Mouse (Mus musculus): Measurements from ENCODE around the gene Resp18. TPM values are rescaled to one million over a fixed set of nuclear protein-coding genes. Genes with fewer than 3 reads are reported as not detected.

Resp18 gene
- not detected in 2 replicates for polyA plus RNA-seq (2012; rRNA removed)
- polyA plus RNA-seq (2014; fragmentation: Nextera tagmentation; extraction: Ambion mirVana), result not detected in 2 replicates

DNA sequence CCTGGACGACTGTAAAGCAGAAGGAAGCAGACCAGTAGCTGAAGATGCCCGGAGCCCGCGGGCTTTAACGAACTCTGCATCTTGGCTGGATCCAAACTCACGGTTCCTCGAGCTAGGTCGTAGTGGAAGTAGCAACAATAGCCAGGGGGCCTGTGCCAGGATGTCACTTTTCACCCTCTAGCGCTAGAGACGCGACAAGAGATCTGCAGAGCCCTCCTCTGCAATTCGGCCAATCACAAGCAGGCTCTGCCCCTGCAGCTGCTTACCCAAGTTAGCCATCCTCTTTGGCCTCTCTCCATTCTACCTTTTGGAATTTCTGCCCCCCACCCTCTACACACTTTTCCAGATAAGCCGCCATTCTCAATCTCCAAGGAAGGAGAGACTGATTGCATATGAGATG lies at the start of gene Resp18:
Resp18 (minus strand) TSS at position 188 of the 400 bp plus-strand sequence.
- Histone ChIP-seq H3K36me3 (replicated peaks; ENCODE audit: control insufficient read depth, insufficient read depth, low read depth) (no peaks in the 10 kb centered on the region), H3K9ac (replicated peaks) (no peak within 1 kb of the TSS), H3K27me3 (ENCODE audit: control insufficient read depth, insufficient read depth, low read length) (peaks cover 3% of the 10 kb centered on the region; the same call in 1 of the 2 replicates), H3K4me1 (replicated peaks; ENCODE audit: control insufficient read depth in 2 of 2, insufficient read depth in 2 of 2, low read length in 1 of 2) (no peaks in the 10 kb centered on the region), H3K27ac (no peak within 1 kb of the TSS), H3K4me2 (ENCODE audit: low read depth) (no peak within 1 kb of the TSS), H3K9me3 (ENCODE audit: control insufficient read depth, low read length) (no peaks in the 10 kb centered on the region), H3K4me3 (ENCODE audit: insufficient read depth in 1 of 2, low read depth in 2 of 2, low read length in 2 of 2) (no peak within 1 kb of the TSS)
- 5% methylated on average over 13 of the region's 13 CpGs for WGBS (ENCODE audit: insufficient replicate concordance)
- no peak for TF ChIP-seq CTCF (IDR thresholded peaks at IDR 0.05; ENCODE audit: low read depth)
- TF ChIP-seq EP300 (IDR thresholded peaks at IDR 0.05; ENCODE audit: low read depth), result no peak
- ATAC-seq (ENCODE audit: insufficient read depth), result no peak
- no peak for DNase-seq (ENCODE audit: low read depth in 3 of 3, low spot score in 3 of 3)

DNA sequence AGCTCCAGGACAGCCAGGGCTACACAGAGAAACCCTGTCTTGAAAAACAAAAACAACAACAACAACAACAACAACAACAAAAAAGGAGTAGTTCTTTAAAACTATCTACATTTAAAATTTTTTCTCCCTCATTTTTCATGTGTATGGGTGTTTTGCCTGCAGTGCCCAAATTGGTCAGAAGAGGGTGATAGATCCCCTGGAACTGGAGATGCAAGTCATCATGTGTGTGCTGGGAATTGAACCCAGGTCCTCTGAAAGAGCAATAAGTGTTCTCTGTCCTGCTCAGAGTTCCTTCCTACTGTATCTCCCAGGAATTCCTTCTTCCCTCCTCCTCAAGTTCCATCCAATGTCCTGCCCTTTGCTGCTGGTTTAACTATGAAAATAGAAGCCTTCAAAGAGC lies 49.2 kb upstream of the Resp18 start:
- DNase-seq (ENCODE audit: low read depth in 3 of 3, low spot score in 3 of 3) (no peak), ATAC-seq (ENCODE audit: insufficient read depth) (no peak)
- Histone ChIP-seq H3K27me3 (ENCODE audit: control insufficient read depth, insufficient read depth, low read length) (no peaks in the 10 kb centered on the region), H3K36me3 (replicated peaks; ENCODE audit: control insufficient read depth, insufficient read depth, low read depth) (no peaks in the 10 kb centered on the region), H3K4me2 (ENCODE audit: low read depth) (no peak overlapping the region), H3K4me3 (ENCODE audit: insufficient read depth in 1 of 2, low read depth in 2 of 2, low read length in 2 of 2) (no peak overlapping the region), H3K27ac (no peak overlapping the region), H3K9me3 (ENCODE audit: control insufficient read depth, low read length) (no peaks in the 10 kb centered on the region), H3K4me1 (replicated peaks; ENCODE audit: control insufficient read depth in 2 of 2, insufficient read depth in 2 of 2, low read length in 1 of 2) (no peaks in the 10 kb centered on the region), H3K9ac (replicated peaks) (no peak overlapping the region)
- TF ChIP-seq CTCF (IDR thresholded peaks at IDR 0.05; ENCODE audit: low read depth) (no peak), EP300 (IDR thresholded peaks at IDR 0.05; ENCODE audit: low read depth) (no peak)

DNA sequence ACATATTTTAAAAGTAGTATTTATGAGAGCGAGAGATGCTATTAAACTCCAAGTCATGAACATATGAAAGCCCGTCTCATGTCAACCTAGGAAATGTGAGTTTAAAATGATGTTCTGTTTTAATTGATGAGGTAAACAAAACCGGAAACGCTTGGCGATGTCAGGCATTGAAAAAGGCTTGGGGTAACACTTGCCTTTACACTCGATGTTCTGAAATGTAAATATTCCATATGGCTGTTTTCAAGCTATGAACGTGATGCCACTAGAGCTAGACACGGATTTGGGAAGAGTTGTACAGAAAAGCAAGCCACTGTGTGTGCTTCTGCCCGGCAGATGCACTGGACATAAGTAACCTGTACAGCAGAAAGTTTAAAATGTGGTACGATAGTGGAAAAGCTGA lies 41.0 kb upstream of the Resp18 start:
- Histone ChIP-seq H3K4me2 (ENCODE audit: low read depth) (no peak overlapping the region), H3K9ac (replicated peaks) (no peak overlapping the region), H3K27ac (no peak overlapping the region), H3K27me3 (ENCODE audit: control insufficient read depth, insufficient read depth, low read length) (no peaks in the 10 kb centered on the region), H3K4me1 (replicated peaks; ENCODE audit: control insufficient read depth in 2 of 2, insufficient read depth in 2 of 2, low read length in 1 of 2) (peaks cover 6 to 9% of the 10 kb centered on the region in 2 experiments; a peak in 3 of 4 replicates), H3K9me3 (ENCODE audit: control insufficient read depth, low read length) (no peaks in the 10 kb centered on the region), H3K36me3 (replicated peaks; ENCODE audit: control insufficient read depth, insufficient read depth, low read depth) (no peaks in the 10 kb centered on the region), H3K4me3 (ENCODE audit: insufficient read depth in 1 of 2, low read depth in 2 of 2, low read length in 2 of 2) (no peak overlapping the region)
- TF ChIP-seq CTCF (IDR thresholded peaks at IDR 0.05; ENCODE audit: low read depth), result no peak
- TF ChIP-seq EP300 (IDR thresholded peaks at IDR 0.05; ENCODE audit: low read depth), result no peak
- ATAC-seq (ENCODE audit: insufficient read depth), result no peak
- no peak for DNase-seq (ENCODE audit: low read depth in 3 of 3, low spot score in 3 of 3)
- 78% methylated on average over 10 of the region's 10 CpGs for WGBS (ENCODE audit: insufficient replicate concordance)

DNA sequence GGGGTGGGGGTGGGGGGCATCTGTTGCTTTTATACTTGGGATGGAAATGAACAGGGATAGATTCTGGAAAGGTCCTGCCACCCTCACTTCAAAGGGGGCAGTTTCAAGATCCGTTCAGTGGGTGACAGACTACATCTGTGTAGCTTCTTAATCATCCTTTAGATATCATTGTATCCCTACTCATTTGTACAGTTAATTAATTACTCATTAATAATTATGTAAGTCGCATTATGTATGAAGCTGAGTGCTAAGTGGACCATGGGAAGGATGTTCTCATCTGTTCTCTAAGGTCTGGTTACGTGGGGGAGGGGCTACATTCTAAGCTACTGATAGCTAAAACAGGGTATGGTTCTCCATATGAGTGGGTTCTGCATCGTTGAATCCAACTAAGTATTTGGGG lies 40.5 kb upstream of the Resp18 start:
- 78% methylated on average over 4 of the region's 4 CpGs for WGBS (ENCODE audit: insufficient replicate concordance)
- H3K9ac ChIP-seq (replicated peaks), result no peak overlapping the region
- H3K9me3 ChIP-seq (ENCODE audit: control insufficient read depth, low read length), result no peaks in the 10 kb centered on the region
- TF ChIP-seq EP300 (IDR thresholded peaks at IDR 0.05; ENCODE audit: low read depth), result no peak
- TF ChIP-seq CTCF (IDR thresholded peaks at IDR 0.05; ENCODE audit: low read depth), result no peak
- no peak for ATAC-seq (ENCODE audit: insufficient read depth)
- H3K4me3 ChIP-seq (ENCODE audit: insufficient read depth in 1 of 2, low read depth in 2 of 2, low read length in 2 of 2), result no peak overlapping the region
- no peak overlapping the region for H3K4me2 ChIP-seq (ENCODE audit: low read depth)
- H3K27me3 ChIP-seq (ENCODE audit: control insufficient read depth, insufficient read depth, low read length), result no peaks in the 10 kb centered on the region
- no peak for DNase-seq (ENCODE audit: low read depth in 3 of 3, low spot score in 3 of 3)
- peaks cover 6 to 9% of the 10 kb centered on the region in 2 experiments; a peak in 3 of 4 replicates for H3K4me1 ChIP-seq (replicated peaks; ENCODE audit: control insufficient read depth in 2 of 2, insufficient read depth in 2 of 2, low read length in 1 of 2)
- no peaks in the 10 kb centered on the region for H3K36me3 ChIP-seq (replicated peaks; ENCODE audit: control insufficient read depth, insufficient read depth, low read depth)
- H3K27ac ChIP-seq, result no peak overlapping the region

DNA sequence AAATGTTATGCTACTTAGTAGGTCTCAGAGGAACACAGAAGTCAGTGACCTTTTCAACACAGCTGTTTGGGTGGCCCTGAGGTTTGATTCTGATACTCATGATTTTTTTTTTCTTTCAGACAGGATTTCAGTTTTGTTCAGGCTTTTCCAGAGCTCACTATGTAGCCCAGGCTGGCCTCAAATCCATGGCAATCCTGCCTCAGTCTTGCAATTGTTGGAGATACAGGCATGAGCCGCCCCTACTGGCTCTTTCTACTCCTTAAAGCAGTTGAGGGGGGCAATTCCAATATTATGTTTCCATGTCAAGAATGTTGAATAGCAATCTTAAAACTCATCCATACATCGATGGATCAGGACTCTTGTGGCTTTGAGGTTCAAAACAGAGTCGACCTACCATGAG lies 40.1 kb upstream of the Resp18 start:
- Histone ChIP-seq H3K9me3 (ENCODE audit: control insufficient read depth, low read length) (no peaks in the 10 kb centered on the region), H3K4me2 (ENCODE audit: low read depth) (peak overlapping the region; percentile 93), H3K36me3 (replicated peaks; ENCODE audit: control insufficient read depth, insufficient read depth, low read depth) (no peaks in the 10 kb centered on the region), H3K9ac (replicated peaks) (peak overlapping the region; percentile 51; the same call in 1 of the 2 replicates), H3K4me1 (replicated peaks; ENCODE audit: control insufficient read depth in 2 of 2, insufficient read depth in 2 of 2, low read length in 1 of 2) (peaks cover 6 to 9% of the 10 kb centered on the region in 2 experiments; a peak in 3 of 4 replicates), H3K27ac (peak overlapping the region; percentile 39; the same call in 1 of the 2 replicates), H3K4me3 (ENCODE audit: insufficient read depth in 1 of 2, low read depth in 2 of 2, low read length in 2 of 2) (peak overlapping the region in 1 of 2 experiments; percentile 85; a peak in 2 of 4 replicates), H3K27me3 (ENCODE audit: control insufficient read depth, insufficient read depth, low read length) (no peaks in the 10 kb centered on the region)
- no peak for TF ChIP-seq CTCF (IDR thresholded peaks at IDR 0.05; ENCODE audit: low read depth)
- TF ChIP-seq EP300 (IDR thresholded peaks at IDR 0.05; ENCODE audit: low read depth), result no peak
- ATAC-seq (ENCODE audit: insufficient read depth) (no peak), DNase-seq (ENCODE audit: low read depth in 3 of 3, low spot score in 3 of 3) (no peak)
- 55% methylated on average over 3 of the region's 3 CpGs for WGBS (ENCODE audit: insufficient replicate concordance)

Measured in liver, embryonic 14.5 days (tissue).